Mouse (Mus musculus) stomach, embryonic 16.5 days (tissue): Measurements from ENCODE around the gene Galc. TPM values are rescaled to one million over a fixed set of nuclear protein-coding genes. Genes with fewer than 3 reads are reported as not detected.
A peak's percentile ranks its signal among the peaks of the same experiment; 100 is the strongest.

ENCODE experiments used
- ATAC-seq: fragments of 200-750 bp; cut with Nextera tagmentation; 2 replicates; pipeline ENCODE4 v1.8.0; 2017; ENCODE audit warnings: moderate number of reproducible peaks, moderate TSS enrichment; ENCODE audit not compliant: insufficient read depth, low FRiP score
- H3K27ac ChIP-seq: fragments of 300-500 bp; sonication (generic); 2 replicates; pipeline ENCODE4 v1.5.1; 2014; ENCODE audit warnings: low read length
- H3K27me3 ChIP-seq: fragments of 300-500 bp; sonication (generic); 2 replicates; pipeline ENCODE4 v1.6.1; 2014; ENCODE audit warnings: low read length, control low read depth, mixed read lengths; ENCODE audit not compliant: control insufficient read depth, insufficient read depth
- H3K36me3 ChIP-seq: fragments of 300-500 bp; sonication (generic); 2 replicates; pipeline ENCODE4 v1.6.1; 2014; ENCODE audit warnings: low read length; ENCODE audit not compliant: control insufficient read depth, insufficient read depth
- H3K4me1 ChIP-seq: fragments of 300-500 bp; sonication (generic); 2 replicates; pipeline ENCODE4 v1.6.1; 2014; ENCODE audit warnings: low read length, control low read depth, mixed read lengths; ENCODE audit not compliant: control insufficient read depth, insufficient read depth
- H3K4me2 ChIP-seq: fragments of 300-500 bp; sonication (generic); 2 replicates; pipeline ENCODE4 v1.6.1; 2014; ENCODE audit warnings: low read depth, low read length, mixed read lengths
- H3K4me3 ChIP-seq: fragments of 300-500 bp; sonication (generic); replicated peaks from 2 replicates; pipeline ENCODE4 v1.5.1; 2014; ENCODE audit warnings: mild to moderate bottlenecking, low read length
- H3K9ac ChIP-seq: fragments of 300-500 bp; sonication (generic); 2 replicates; pipeline ENCODE4 v1.6.1; 2014; ENCODE audit warnings: low read length
- H3K9me3 ChIP-seq: fragments of 300-500 bp; sonication (generic); replicated peaks from 2 replicates; pipeline ENCODE4 v1.6.1; 2016; ENCODE audit warnings: low read length, control low read depth; ENCODE audit not compliant: control insufficient read depth
- WGBS: fragments of 180-500 bp; shearing (Covaris S2); extraction: QIAGEN DNeasy Blood & Tissue Kit; methylation state at CpG from one replicate; pipeline ENCODE4 v1.1.7; 2014; 5-methylcytosine and 5-hydroxymethylcytosine counted together
- polyA plus RNA-seq: library from polyadenylated mRNA; unstranded; fragments of >200 nt; fragmentation: Nextera tagmentation; extraction: Ambion mirVana; gene quantifications from 2 replicates; pipeline ENCODE4 v1.2.1, GENCODE M21; 2015

Gene Galc
- 6.6 and 7.4 TPM in 2 replicates for polyA plus RNA-seq

DNA sequence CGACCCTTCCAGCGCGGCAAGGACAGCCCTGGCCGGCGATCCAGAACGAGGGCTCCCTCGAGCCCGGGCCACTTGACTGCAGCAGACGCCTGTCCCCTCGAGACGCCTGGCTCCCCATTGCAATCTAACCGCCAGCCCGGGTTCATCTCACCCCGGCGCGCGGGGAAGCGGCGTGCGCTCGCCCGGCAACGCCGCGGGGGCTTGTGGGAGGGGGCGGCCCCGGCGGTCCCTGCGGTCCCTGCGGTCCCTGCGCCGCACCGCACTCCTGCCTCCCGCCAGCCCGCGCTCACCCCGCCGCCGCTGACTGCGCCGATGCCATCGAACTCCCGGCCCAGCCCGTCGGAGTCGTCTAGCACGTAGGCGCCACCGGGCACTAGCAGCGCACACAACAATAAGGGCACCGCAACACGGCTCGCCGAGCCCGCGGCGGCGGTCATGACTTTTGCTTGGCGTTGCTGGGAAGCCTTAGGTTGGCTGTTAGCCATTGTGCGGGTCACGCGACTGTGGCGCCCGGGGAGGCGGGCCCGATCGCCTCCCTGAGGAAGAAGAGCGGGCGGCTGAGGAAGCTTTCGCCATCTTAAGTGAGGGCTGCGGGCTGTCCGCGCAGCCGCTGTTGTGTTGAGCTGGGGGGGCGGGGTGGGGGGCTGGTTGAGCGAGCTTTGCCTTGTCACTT lies at the start of gene Galc:
Galc (minus strand) TSS at position 615 of the 673 bp plus-strand sequence.
- peak; percentile 96 for ATAC-seq
- H3K9me3 ChIP-seq: no peaks in the 10 kb centered on the region
- no peaks in the 10 kb centered on the region for H3K36me3 ChIP-seq
- peak within 1 kb of the TSS; percentile 98 for H3K9ac ChIP-seq
- H3K4me1 ChIP-seq: 0 out of 2 replicates have a peak, but pooled peaks cover 5% of the 10 kb centered on the region
- H3K4me3 ChIP-seq: peak within 1 kb of the TSS; percentile 89
- peak within 1 kb of the TSS; percentile 77 for H3K4me2 ChIP-seq
- under 1% methylated on average over 76 of the region's 76 CpGs for WGBS
- no peaks in the 10 kb centered on the region for H3K27me3 ChIP-seq
- peak within 1 kb of the TSS; percentile 92 for H3K27ac ChIP-seq

DNA sequence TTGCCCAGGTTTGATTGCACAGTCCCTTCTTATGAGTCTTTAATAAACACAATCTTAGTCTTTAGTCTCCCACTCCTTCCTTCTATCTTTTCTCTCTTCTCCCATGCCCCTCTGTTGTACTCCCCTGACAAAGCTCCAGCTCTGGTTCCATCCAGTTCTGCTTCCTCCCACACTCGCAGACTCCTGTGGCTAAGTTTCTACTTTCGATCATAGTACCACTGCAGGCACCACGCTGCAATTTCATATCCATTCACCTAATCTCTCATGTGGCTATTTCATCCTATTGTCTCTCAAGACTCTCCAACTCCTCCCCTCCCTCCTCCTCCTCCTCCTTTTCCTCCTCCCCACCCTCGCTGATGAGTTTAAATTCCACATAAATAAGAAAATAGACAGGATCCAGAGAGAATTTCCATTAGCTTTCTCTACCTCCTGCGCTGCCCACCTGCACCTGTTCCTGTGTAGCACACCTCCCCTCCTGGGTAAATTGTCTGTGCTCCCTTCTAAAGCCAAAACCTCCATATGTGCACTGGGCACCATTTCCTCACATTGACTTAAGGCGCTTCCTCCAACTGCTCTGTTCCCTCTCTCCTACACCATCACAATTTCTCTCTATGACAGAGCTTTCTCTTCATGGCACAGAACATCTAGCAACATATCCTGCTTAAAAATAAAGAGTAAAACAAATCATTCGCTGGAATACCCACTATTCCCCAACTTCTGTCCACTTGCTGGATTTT lies 48.1 kb upstream of the Galc start:
- Histone ChIP-seq H3K27ac (no peak overlapping the region), H3K36me3 (no peaks in the 10 kb centered on the region), H3K4me3 (no peak overlapping the region), H3K4me1 (no peaks in the 10 kb centered on the region), H3K4me2 (no peak overlapping the region), H3K9me3 (no peaks in the 10 kb centered on the region), H3K9ac (no peak overlapping the region), H3K27me3 (no peaks in the 10 kb centered on the region)
- ATAC-seq: no peak
- WGBS: 83% methylated on average over 7 of the region's 7 CpGs

DNA sequence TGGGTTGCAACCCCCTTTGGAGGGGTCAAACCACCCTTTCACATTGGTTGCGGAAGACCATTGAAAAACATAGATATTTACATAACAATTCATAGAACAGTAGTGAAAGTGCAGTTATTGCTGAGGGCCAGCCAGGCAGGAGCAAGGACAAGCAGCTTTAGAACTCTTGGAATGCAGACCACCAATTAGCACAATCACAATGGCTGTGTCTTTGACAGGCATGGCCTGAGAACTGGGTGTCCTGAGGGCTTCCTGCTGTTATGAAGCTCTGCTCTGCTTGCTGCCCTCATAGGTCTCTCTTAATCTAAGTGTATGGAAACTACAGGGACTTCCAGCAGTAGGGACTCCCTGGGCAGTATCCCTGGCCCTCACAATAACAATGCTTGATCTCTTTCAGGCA lies 43.8 kb upstream of the Galc start:
- H3K4me3 ChIP-seq: no peak overlapping the region
- ATAC-seq: no peak
- H3K27me3 ChIP-seq: no peaks in the 10 kb centered on the region
- H3K36me3 ChIP-seq: no peaks in the 10 kb centered on the region
- H3K27ac ChIP-seq: no peak overlapping the region
- no peak overlapping the region for H3K4me2 ChIP-seq
- WGBS: 91% methylated on average over 1 of the region's 1 CpGs
- H3K4me1 ChIP-seq: no peaks in the 10 kb centered on the region
- no peaks in the 10 kb centered on the region for H3K9me3 ChIP-seq
- H3K9ac ChIP-seq: no peak overlapping the region

DNA sequence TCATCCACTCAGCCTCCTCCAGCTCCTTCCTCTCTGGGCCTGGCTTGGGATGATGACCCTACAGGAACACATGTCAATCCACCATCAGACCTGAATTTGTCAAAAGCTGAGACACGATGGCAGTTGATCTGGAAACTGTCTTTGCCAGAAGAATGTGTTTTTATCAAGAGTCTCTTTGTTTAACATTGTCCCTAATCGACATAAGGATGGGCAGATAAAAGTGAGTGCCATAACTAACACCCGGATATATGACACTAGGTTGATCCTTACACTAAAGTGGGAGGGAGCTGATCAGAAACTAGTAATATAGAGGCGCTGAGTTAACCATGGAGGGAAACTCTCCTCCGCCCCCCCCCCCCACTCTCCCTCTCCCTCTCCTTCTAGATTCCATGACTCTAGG lies 42.7 kb upstream of the Galc start:
- H3K4me3 ChIP-seq: no peak overlapping the region
- H3K4me2 ChIP-seq: no peak overlapping the region
- H3K27ac ChIP-seq: no peak overlapping the region
- ATAC-seq: no peak
- H3K36me3 ChIP-seq: no peaks in the 10 kb centered on the region
- H3K27me3 ChIP-seq: no peaks in the 10 kb centered on the region
- H3K9ac ChIP-seq: no peak overlapping the region
- H3K4me1 ChIP-seq: no peaks in the 10 kb centered on the region
- no peaks in the 10 kb centered on the region for H3K9me3 ChIP-seq
- WGBS: 72% methylated on average over 5 of the region's 5 CpGs

DNA sequence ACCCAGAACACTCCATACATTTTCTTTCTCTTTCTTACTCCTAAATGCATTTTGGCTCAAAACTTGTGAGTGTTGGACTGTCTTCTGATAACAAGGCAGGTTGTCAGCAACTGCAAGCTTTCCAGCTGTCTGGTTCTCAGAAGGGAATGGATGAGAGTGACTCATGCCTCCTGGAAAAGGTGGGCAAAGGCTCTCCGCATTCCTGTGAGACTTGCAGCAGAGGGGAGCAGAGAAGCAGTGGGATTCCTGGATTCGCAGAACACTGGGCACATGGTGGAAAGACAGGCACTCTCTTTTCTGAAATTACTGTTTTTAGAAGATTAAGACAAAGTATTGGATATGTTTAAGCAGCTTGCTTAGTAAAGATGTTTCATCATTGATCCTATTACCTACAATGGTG lies 35.0 kb upstream of the Galc start:
- Histone ChIP-seq H3K9ac (no peak overlapping the region), H3K27ac (no peak overlapping the region), H3K4me3 (no peak overlapping the region), H3K4me1 (no peaks in the 10 kb centered on the region), H3K9me3 (no peaks in the 10 kb centered on the region), H3K4me2 (no peak overlapping the region), H3K36me3 (no peaks in the 10 kb centered on the region), H3K27me3 (no peaks in the 10 kb centered on the region)
- 75% methylated on average over 2 of the region's 2 CpGs for WGBS
- ATAC-seq: no peak

- no peak for ATAC-seq
- H3K4me2 ChIP-seq: no peak overlapping the region
- no peaks in the 10 kb centered on the region for H3K36me3 ChIP-seq
- H3K4me1 ChIP-seq: no peaks in the 10 kb centered on the region
- H3K4me3 ChIP-seq: no peak overlapping the region
- H3K27me3 ChIP-seq: no peaks in the 10 kb centered on the region
- H3K9ac ChIP-seq: no peak overlapping the region
- H3K27ac ChIP-seq: no peak overlapping the region
- 51% methylated on average over 4 of the region's 4 CpGs for WGBS
- H3K9me3 ChIP-seq: no peaks in the 10 kb centered on the region
Measured at GRCm38 (mm10) chr12:98292278-98292677, 33.0 kb upstream of the Galc start.

- no peak overlapping the region for H3K27ac ChIP-seq
- no peaks in the 10 kb centered on the region for H3K9me3 ChIP-seq
- H3K9ac ChIP-seq: no peak overlapping the region
- H3K4me1 ChIP-seq: no peaks in the 10 kb centered on the region
- H3K27me3 ChIP-seq: no peaks in the 10 kb centered on the region
- no peak overlapping the region for H3K4me3 ChIP-seq
- no peaks in the 10 kb centered on the region for H3K36me3 ChIP-seq
- ATAC-seq: no peak
- H3K4me2 ChIP-seq: no peak overlapping the region
- 73% methylated on average over 3 of the region's 3 CpGs for WGBS
Measured at GRCm38 (mm10) chr12:98290475-98290874, 31.2 kb upstream of the Galc start.

GRCm38 (mm10) chr12:98284477-98284876 lies 25.2 kb upstream of the Galc start:
- no peaks in the 10 kb centered on the region for H3K9me3 ChIP-seq
- H3K27me3 ChIP-seq: no peaks in the 10 kb centered on the region
- no peak overlapping the region for H3K4me2 ChIP-seq
- 82% methylated on average over 3 of the region's 3 CpGs for whole genome bisulfite sequencing
- H3K27ac ChIP-seq: no peak overlapping the region
- no peak for ATAC-seq
- no peak overlapping the region for H3K9ac ChIP-seq
- no peaks in the 10 kb centered on the region for H3K4me1 ChIP-seq
- H3K4me3 ChIP-seq: no peak overlapping the region
- no peaks in the 10 kb centered on the region for H3K36me3 ChIP-seq

GRCm38 (mm10) chr12:98283487-98283860 lies 24.2 kb upstream of the Galc start:
- H3K27me3 ChIP-seq: no peaks in the 10 kb centered on the region
- no peaks in the 10 kb centered on the region for H3K36me3 ChIP-seq
- H3K9ac ChIP-seq: no peak overlapping the region
- ATAC-seq: no peak
- no peaks in the 10 kb centered on the region for H3K4me1 ChIP-seq
- no peak overlapping the region for H3K27ac ChIP-seq
- no peaks in the 10 kb centered on the region for H3K9me3 ChIP-seq
- no peak overlapping the region for H3K4me2 ChIP-seq
- no peak overlapping the region for H3K4me3 ChIP-seq
- 62% methylated on average over 3 of the region's 3 CpGs for WGBS
